Mouse (Mus musculus): ENCODE data around the gene Fbxo34. TPM values are rescaled to one million over a fixed set of nuclear protein-coding genes. Genes with fewer than 3 reads are reported as not detected.

Fbxo34 gene
- polyA plus RNA-seq, 1 experiment from 2014 or later: 25.8 TPM

- ATAC-seq (ENCODE audit: low FRiP score, low TSS enrichment): no peak
- 35% methylated on average over 2 of the region's 2 CpGs for WGBS
- no peak overlapping the region for H3K9ac ChIP-seq (ENCODE audit: low read depth, low read length)
Measured at GRCm38 (mm10) chr14:47421606-47422005, 28.6 kb upstream of the Fbxo34 start.

GRCm38 (mm10) chr14:47422466-47422865, 27.8 kb upstream of the Fbxo34 start:
- WGBS: 54% methylated on average over 4 of the region's 4 CpGs
- H3K27me3 ChIP-seq (ENCODE audit: control insufficient read depth, insufficient read depth, low read length): no peaks in the 10 kb centered on the region
- no peak for ATAC-seq (ENCODE audit: low FRiP score, low TSS enrichment)
- no peak overlapping the region for H3K4me2 ChIP-seq (replicated peaks; ENCODE audit: low read depth, low read length)
- H3K36me3 ChIP-seq (ENCODE audit: control insufficient read depth, insufficient read depth, low read length): no peaks in the 10 kb centered on the region
- no peak overlapping the region for H3K27ac ChIP-seq (ENCODE audit: low read depth, low read length)
- no peak overlapping the region for H3K9ac ChIP-seq (ENCODE audit: low read depth, low read length)
- H3K4me3 ChIP-seq (ENCODE audit: low read length): no peak overlapping the region
- no peaks in the 10 kb centered on the region for H3K9me3 ChIP-seq (ENCODE audit: control insufficient read depth, low read length)
- H3K4me1 ChIP-seq (ENCODE audit: control insufficient read depth, insufficient read depth, low read length): peaks cover 2% of the 10 kb centered on the region; the same call in 1 of the 2 replicates

More at GRCm38 (mm10) chr14:47421606-47422005, 28.6 kb upstream of the Fbxo34 start:
- H3K4me3 ChIP-seq (ENCODE audit: low read length): no peak overlapping the region
- H3K4me1 ChIP-seq (ENCODE audit: control insufficient read depth, insufficient read depth, low read length): peaks cover 9% of the 10 kb centered on the region; the same call in 1 of the 2 replicates
- no peaks in the 10 kb centered on the region for H3K27me3 ChIP-seq (ENCODE audit: control insufficient read depth, insufficient read depth, low read length)
- H3K9me3 ChIP-seq (ENCODE audit: control insufficient read depth, low read length): no peaks in the 10 kb centered on the region
- H3K36me3 ChIP-seq (ENCODE audit: control insufficient read depth, insufficient read depth, low read length): no peaks in the 10 kb centered on the region
- H3K27ac ChIP-seq (ENCODE audit: low read depth, low read length): no peak overlapping the region
- no peak overlapping the region for H3K4me2 ChIP-seq (replicated peaks; ENCODE audit: low read depth, low read length)

- Histone ChIP-seq H3K27ac (ENCODE audit: low read depth, low read length) (no peak overlapping the region), H3K4me3 (ENCODE audit: low read length) (no peak overlapping the region), H3K9ac (ENCODE audit: low read depth, low read length) (no peak overlapping the region), H3K4me2 (replicated peaks; ENCODE audit: low read depth, low read length) (no peak overlapping the region), H3K27me3 (ENCODE audit: control insufficient read depth, insufficient read depth, low read length) (no peaks in the 10 kb centered on the region), H3K4me1 (ENCODE audit: control insufficient read depth, insufficient read depth, low read length) (no peaks in the 10 kb centered on the region), H3K36me3 (ENCODE audit: control insufficient read depth, insufficient read depth, low read length) (no peaks in the 10 kb centered on the region), H3K9me3 (ENCODE audit: control insufficient read depth, low read length) (no peaks in the 10 kb centered on the region)
- no peak for ATAC-seq (ENCODE audit: low FRiP score, low TSS enrichment)
Measured at GRCm38 (mm10) chr14:47432987-47433386, 17.2 kb upstream of the Fbxo34 start.

- Histone ChIP-seq H3K27me3 (ENCODE audit: control insufficient read depth, insufficient read depth, low read length) (no peaks in the 10 kb centered on the region), H3K36me3 (ENCODE audit: control insufficient read depth, insufficient read depth, low read length) (no peaks in the 10 kb centered on the region), H3K27ac (ENCODE audit: low read depth, low read length) (no peak overlapping the region), H3K9ac (ENCODE audit: low read depth, low read length) (no peak overlapping the region), H3K9me3 (ENCODE audit: control insufficient read depth, low read length) (peaks cover 4% of the 10 kb centered on the region; the same call in 1 of the 2 replicates), H3K4me3 (ENCODE audit: low read length) (no peak overlapping the region), H3K4me1 (ENCODE audit: control insufficient read depth, insufficient read depth, low read length) (no peaks in the 10 kb centered on the region), H3K4me2 (replicated peaks; ENCODE audit: low read depth, low read length) (no peak overlapping the region)
- 71% methylated on average over 3 of the region's 3 CpGs for WGBS
- ATAC-seq (ENCODE audit: low FRiP score, low TSS enrichment): no peak
Measured at GRCm38 (mm10) chr14:47438947-47439346, 11.3 kb upstream of the Fbxo34 start.

GRCm38 (mm10) chr14:47444907-47445306, 5.3 kb upstream of the Fbxo34 start:
- no peak for ATAC-seq (ENCODE audit: low FRiP score, low TSS enrichment)
- no peaks in the 10 kb centered on the region for H3K36me3 ChIP-seq (ENCODE audit: control insufficient read depth, insufficient read depth, low read length)

GRCm38 (mm10) chr14:47445331-47446095, 4.7 kb upstream of the Fbxo34 start:
- H3K4me3 ChIP-seq (ENCODE audit: low read length): no peak overlapping the region
- no peaks in the 10 kb centered on the region for H3K27me3 ChIP-seq (ENCODE audit: control insufficient read depth, insufficient read depth, low read length)
- H3K9me3 ChIP-seq (ENCODE audit: control insufficient read depth, low read length): no peaks in the 10 kb centered on the region
- H3K9ac ChIP-seq (ENCODE audit: low read depth, low read length): no peak overlapping the region
- no peaks in the 10 kb centered on the region for H3K36me3 ChIP-seq (ENCODE audit: control insufficient read depth, insufficient read depth, low read length)
- no peak for ATAC-seq (ENCODE audit: low FRiP score, low TSS enrichment)
- 73% methylated on average over 9 of the region's 9 CpGs for WGBS
- no peak overlapping the region for H3K27ac ChIP-seq (ENCODE audit: low read depth, low read length)
- no peak overlapping the region for H3K4me2 ChIP-seq (replicated peaks; ENCODE audit: low read depth, low read length)
- no peaks in the 10 kb centered on the region for H3K4me1 ChIP-seq (ENCODE audit: control insufficient read depth, insufficient read depth, low read length)

More at GRCm38 (mm10) chr14:47444907-47445306, 5.3 kb upstream of the Fbxo34 start:
- Histone ChIP-seq H3K4me3 (ENCODE audit: low read length) (no peak overlapping the region), H3K4me2 (replicated peaks; ENCODE audit: low read depth, low read length) (no peak overlapping the region), H3K9me3 (ENCODE audit: control insufficient read depth, low read length) (peaks cover 4% of the 10 kb centered on the region; the same call in 1 of the 2 replicates), H3K9ac (ENCODE audit: low read depth, low read length) (no peak overlapping the region), H3K4me1 (ENCODE audit: control insufficient read depth, insufficient read depth, low read length) (no peaks in the 10 kb centered on the region), H3K27ac (ENCODE audit: low read depth, low read length) (no peak overlapping the region), H3K27me3 (ENCODE audit: control insufficient read depth, insufficient read depth, low read length) (no peaks in the 10 kb centered on the region)
- WGBS: 69% methylated on average over 2 of the region's 2 CpGs

GRCm38 (mm10) chr14:47459556-47459955, 9.3 kb downstream of the Fbxo34 start:
- Histone ChIP-seq H3K27me3 (ENCODE audit: control insufficient read depth, insufficient read depth, low read length) (no peaks in the 10 kb centered on the region), H3K4me2 (replicated peaks; ENCODE audit: low read depth, low read length) (no peak overlapping the region), H3K4me3 (ENCODE audit: low read length) (no peak overlapping the region), H3K36me3 (ENCODE audit: control insufficient read depth, insufficient read depth, low read length) (no peaks in the 10 kb centered on the region), H3K9ac (ENCODE audit: low read depth, low read length) (no peak overlapping the region), H3K4me1 (ENCODE audit: control insufficient read depth, insufficient read depth, low read length) (no peaks in the 10 kb centered on the region), H3K9me3 (ENCODE audit: control insufficient read depth, low read length) (no peaks in the 10 kb centered on the region), H3K27ac (ENCODE audit: low read depth, low read length) (no peak overlapping the region)
- WGBS: 70% methylated on average over 4 of the region's 4 CpGs
- no peak for ATAC-seq (ENCODE audit: low FRiP score, low TSS enrichment)

- no peak for ATAC-seq (ENCODE audit: low FRiP score, low TSS enrichment)
Measured at GRCm38 (mm10) chr14:47461997-47462396, 11.8 kb downstream of the Fbxo34 start.

GRCm38 (mm10) chr14:47462453-47462852, 12.2 kb downstream of the Fbxo34 start:
- Histone ChIP-seq H3K4me2 (replicated peaks; ENCODE audit: low read depth, low read length) (no peak overlapping the region), H3K4me1 (ENCODE audit: control insufficient read depth, insufficient read depth, low read length) (no peaks in the 10 kb centered on the region), H3K4me3 (ENCODE audit: low read length) (no peak overlapping the region), H3K27ac (ENCODE audit: low read depth, low read length) (no peak overlapping the region), H3K36me3 (ENCODE audit: control insufficient read depth, insufficient read depth, low read length) (no peaks in the 10 kb centered on the region), H3K9me3 (ENCODE audit: control insufficient read depth, low read length) (no peaks in the 10 kb centered on the region), H3K27me3 (ENCODE audit: control insufficient read depth, insufficient read depth, low read length) (no peaks in the 10 kb centered on the region), H3K9ac (ENCODE audit: low read depth, low read length) (no peak overlapping the region)
- 83% methylated on average over 4 of the region's 4 CpGs for WGBS
- ATAC-seq (ENCODE audit: low FRiP score, low TSS enrichment): no peak

More at GRCm38 (mm10) chr14:47461997-47462396, 11.8 kb downstream of the Fbxo34 start:
- H3K9ac ChIP-seq (ENCODE audit: low read depth, low read length): no peak overlapping the region
- H3K4me3 ChIP-seq (ENCODE audit: low read length): no peak overlapping the region
- WGBS: 89% methylated on average over 8 of the region's 8 CpGs
- no peaks in the 10 kb centered on the region for H3K27me3 ChIP-seq (ENCODE audit: control insufficient read depth, insufficient read depth, low read length)
- no peaks in the 10 kb centered on the region for H3K4me1 ChIP-seq (ENCODE audit: control insufficient read depth, insufficient read depth, low read length)
- no peak overlapping the region for H3K4me2 ChIP-seq (replicated peaks; ENCODE audit: low read depth, low read length)
- no peaks in the 10 kb centered on the region for H3K9me3 ChIP-seq (ENCODE audit: control insufficient read depth, low read length)
- no peaks in the 10 kb centered on the region for H3K36me3 ChIP-seq (ENCODE audit: control insufficient read depth, insufficient read depth, low read length)
- no peak overlapping the region for H3K27ac ChIP-seq (ENCODE audit: low read depth, low read length)

Measured in kidney, embryonic 14.5 days (tissue).